Mouse (Mus musculus): ENCODE data around the gene Psmc6. TPM values are rescaled to one million over a fixed set of nuclear protein-coding genes. Genes with fewer than 3 reads are reported as not detected.

Psmc6 gene
- 129 and 148 TPM in 2 replicates for polyA plus RNA-seq (2015; fragmentation: Nextera tagmentation; extraction: Ambion mirVana)

DNA sequence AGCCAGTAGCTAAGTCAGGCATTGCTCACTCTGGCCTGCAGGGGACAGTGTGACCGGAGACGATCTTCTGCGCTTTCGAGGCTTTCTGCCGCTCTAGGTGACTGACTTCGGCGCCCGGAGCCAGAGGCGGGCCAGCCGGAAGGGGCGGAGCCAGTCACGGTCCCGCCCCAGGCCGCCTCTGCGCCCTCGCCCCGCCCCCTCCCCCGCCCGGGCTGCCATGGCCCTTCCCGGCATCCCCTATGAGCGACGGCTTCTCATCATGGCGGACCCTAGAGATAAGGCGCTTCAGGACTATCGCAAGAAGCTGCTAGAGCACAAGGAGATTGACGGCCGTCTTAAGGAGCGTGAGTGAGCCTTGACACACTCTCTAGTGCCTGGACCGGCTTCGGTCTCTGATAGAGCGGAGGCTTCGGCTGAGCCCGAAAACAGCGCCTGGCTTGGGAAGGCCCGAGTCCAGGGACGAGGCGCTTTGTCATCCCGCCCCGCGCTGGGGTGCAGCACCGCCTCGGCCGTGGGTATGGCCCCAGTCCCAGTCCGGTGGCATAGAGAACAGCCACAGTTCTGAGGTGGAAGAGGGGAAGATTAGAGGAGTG is at the start of gene Psmc6:
Gene Psmc6 (plus strand): TSS at position 200 of the 593 bp plus-strand sequence.
- under 1% methylated on average over 44 of the region's 44 CpGs for WGBS
- peak within 1 kb of the TSS; percentile 60 for H3K4me2 ChIP-seq (replicated peaks)
- ATAC-seq: peak; percentile 98
- H3K4me1 ChIP-seq (replicated peaks): 0 out of 2 replicates have a peak, but pooled peaks cover 3% of the 10 kb centered on the region
- H3K36me3 ChIP-seq: peaks cover 6% of the 10 kb centered on the region
- H3K27ac ChIP-seq: peak within 1 kb of the TSS; percentile 66
- peak within 1 kb of the TSS; percentile 87 for H3K9ac ChIP-seq
- no peaks in the 10 kb centered on the region for H3K9me3 ChIP-seq
- no peaks in the 10 kb centered on the region for H3K27me3 ChIP-seq (replicated peaks)
- peak within 1 kb of the TSS; percentile 75 for H3K4me3 ChIP-seq (replicated peaks)

GRCm38 (mm10) chr14:45282066-45282465 is 47.5 kb upstream of the Psmc6 start:
- ATAC-seq: no peak
- WGBS: 88% methylated on average over 3 of the region's 3 CpGs

GRCm38 (mm10) chr14:45291608-45292007 is 38.0 kb upstream of the Psmc6 start:
- Histone ChIP-seq H3K4me2 (replicated peaks) (no peak overlapping the region), H3K27me3 (replicated peaks) (no peaks in the 10 kb centered on the region), H3K27ac (no peak overlapping the region), H3K36me3 (peaks cover 2% of the 10 kb centered on the region; the same call in 1 of the 2 replicates), H3K9ac (no peak overlapping the region), H3K4me1 (replicated peaks) (no peaks in the 10 kb centered on the region), H3K9me3 (no peaks in the 10 kb centered on the region), H3K4me3 (replicated peaks) (no peak overlapping the region)
- 73% methylated on average over 4 of the region's 4 CpGs for WGBS
- no peak for ATAC-seq

More at GRCm38 (mm10) chr14:45282066-45282465, 47.5 kb upstream of the Psmc6 start:
- no peaks in the 10 kb centered on the region for H3K27me3 ChIP-seq (replicated peaks)
- H3K4me2 ChIP-seq (replicated peaks): no peak overlapping the region
- no peak overlapping the region for H3K9ac ChIP-seq
- no peak overlapping the region for H3K4me3 ChIP-seq (replicated peaks)
- H3K4me1 ChIP-seq (replicated peaks): no peaks in the 10 kb centered on the region
- H3K36me3 ChIP-seq: no peaks in the 10 kb centered on the region
- no peak overlapping the region for H3K27ac ChIP-seq
- no peaks in the 10 kb centered on the region for H3K9me3 ChIP-seq

- H3K27ac ChIP-seq: no peak overlapping the region
- H3K4me1 ChIP-seq (replicated peaks): no peaks in the 10 kb centered on the region
- peaks cover 5% of the 10 kb centered on the region; the same call in 1 of the 2 replicates for H3K36me3 ChIP-seq
- H3K27me3 ChIP-seq (replicated peaks): no peaks in the 10 kb centered on the region
- ATAC-seq: no peak
- H3K9ac ChIP-seq: no peak overlapping the region
- H3K9me3 ChIP-seq: no peaks in the 10 kb centered on the region
- no peak overlapping the region for H3K4me2 ChIP-seq (replicated peaks)
- no peak overlapping the region for H3K4me3 ChIP-seq (replicated peaks)
- WGBS: 74% methylated on average over 4 of the region's 4 CpGs
These were observed 25.6 kb upstream of the Psmc6 start for GRCm38 (mm10) chr14:45303939-45304338.

DNA sequence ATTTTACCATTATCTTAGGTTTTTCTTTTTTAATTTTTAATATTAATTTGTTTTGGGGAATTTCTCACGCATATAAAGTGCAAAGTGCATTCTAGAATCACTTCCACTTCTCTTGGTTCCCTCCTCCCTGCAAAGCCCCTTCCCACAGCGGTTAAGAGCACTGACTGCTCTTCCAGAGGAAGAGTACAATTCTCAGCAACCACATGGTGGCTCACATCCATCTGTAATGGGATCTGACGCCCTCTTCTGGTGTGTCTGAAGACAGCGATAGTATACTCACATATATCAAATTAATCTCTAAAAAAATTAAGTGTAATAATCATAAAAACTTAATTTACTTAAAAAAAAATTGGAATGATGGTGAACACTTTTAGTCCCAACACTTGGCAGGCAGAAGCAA is 25.2 kb upstream of the Psmc6 start:
- 81% methylated on average over 4 of the region's 4 CpGs for WGBS
- H3K4me3 ChIP-seq (replicated peaks): no peak overlapping the region
- H3K36me3 ChIP-seq: peaks cover 5% of the 10 kb centered on the region; the same call in 1 of the 2 replicates
- no peak overlapping the region for H3K27ac ChIP-seq
- H3K4me2 ChIP-seq (replicated peaks): no peak overlapping the region
- no peaks in the 10 kb centered on the region for H3K4me1 ChIP-seq (replicated peaks)
- H3K9me3 ChIP-seq: no peaks in the 10 kb centered on the region
- no peak overlapping the region for H3K9ac ChIP-seq
- ATAC-seq: no peak
- H3K27me3 ChIP-seq (replicated peaks): no peaks in the 10 kb centered on the region

DNA sequence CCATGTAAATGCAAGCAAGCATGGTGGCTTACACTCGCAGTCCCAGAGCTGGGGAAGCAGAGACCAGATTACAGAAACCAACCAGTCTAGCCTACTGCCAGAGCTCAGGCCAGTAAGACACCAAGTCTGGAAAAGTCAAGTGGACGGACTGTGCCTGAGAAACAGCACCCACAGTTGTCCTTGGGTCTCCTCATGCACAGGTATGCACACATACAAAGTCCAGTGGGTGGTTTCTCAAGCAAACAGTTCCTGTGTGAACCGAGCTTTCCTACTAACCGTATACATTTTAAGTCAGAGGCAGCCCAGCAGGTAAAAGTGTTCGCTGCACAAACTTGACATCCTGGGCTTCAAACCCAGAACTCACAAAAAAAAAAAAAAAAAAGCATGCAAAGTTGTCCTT is 23.7 kb upstream of the Psmc6 start:
- no peak overlapping the region for H3K4me3 ChIP-seq (replicated peaks)
- no peak; the same call in 1 of the 2 replicates for ATAC-seq
- H3K9me3 ChIP-seq: no peaks in the 10 kb centered on the region
- H3K27me3 ChIP-seq (replicated peaks): no peaks in the 10 kb centered on the region
- peaks cover 5% of the 10 kb centered on the region; the same call in 1 of the 2 replicates for H3K36me3 ChIP-seq
- H3K4me2 ChIP-seq (replicated peaks): no peak overlapping the region
- no peaks in the 10 kb centered on the region for H3K4me1 ChIP-seq (replicated peaks)
- no peak overlapping the region for H3K9ac ChIP-seq
- no peak overlapping the region for H3K27ac ChIP-seq
- 87% methylated on average over 5 of the region's 5 CpGs for WGBS

- no peaks in the 10 kb centered on the region for H3K4me1 ChIP-seq (replicated peaks)
- no peak for ATAC-seq
- H3K27me3 ChIP-seq (replicated peaks): no peaks in the 10 kb centered on the region
- no peaks in the 10 kb centered on the region for H3K9me3 ChIP-seq
- no peak overlapping the region for H3K4me3 ChIP-seq (replicated peaks)
- no peaks in the 10 kb centered on the region for H3K36me3 ChIP-seq
- no peak overlapping the region for H3K27ac ChIP-seq
- H3K4me2 ChIP-seq (replicated peaks): no peak overlapping the region
- 86% methylated on average over 8 of the region's 8 CpGs for WGBS
- no peak overlapping the region for H3K9ac ChIP-seq
These were observed 21.8 kb upstream of the Psmc6 start for GRCm38 (mm10) chr14:45307630-45308328.

- Histone ChIP-seq H3K9me3 (no peaks in the 10 kb centered on the region), H3K4me1 (replicated peaks) (no peaks in the 10 kb centered on the region), H3K27ac (no peak overlapping the region), H3K27me3 (replicated peaks) (no peaks in the 10 kb centered on the region), H3K36me3 (no peaks in the 10 kb centered on the region), H3K9ac (no peak overlapping the region), H3K4me3 (replicated peaks) (no peak overlapping the region), H3K4me2 (replicated peaks) (no peak overlapping the region)
- no peak for ATAC-seq
- WGBS: 90% methylated on average over 13 of the region's 13 CpGs
These were observed 19.9 kb upstream of the Psmc6 start for GRCm38 (mm10) chr14:45309646-45310045.

- WGBS: 91% methylated on average over 14 of the region's 14 CpGs
- Histone ChIP-seq H3K4me2 (replicated peaks) (no peak overlapping the region), H3K27me3 (replicated peaks) (no peaks in the 10 kb centered on the region), H3K4me3 (replicated peaks) (no peak overlapping the region), H3K9me3 (no peaks in the 10 kb centered on the region), H3K36me3 (no peaks in the 10 kb centered on the region), H3K27ac (no peak overlapping the region), H3K9ac (no peak overlapping the region), H3K4me1 (replicated peaks) (no peaks in the 10 kb centered on the region)
- ATAC-seq: no peak
These were observed 19.5 kb upstream of the Psmc6 start for GRCm38 (mm10) chr14:45310101-45310500.

GRCm38 (mm10) chr14:45316927-45317326 is 12.7 kb upstream of the Psmc6 start:
- Histone ChIP-seq H3K4me3 (replicated peaks) (peak overlapping the region; percentile 86), H3K27me3 (replicated peaks) (no peaks in the 10 kb centered on the region), H3K27ac (no peak overlapping the region), H3K9ac (no peak overlapping the region), H3K9me3 (no peaks in the 10 kb centered on the region), H3K4me2 (replicated peaks) (peak overlapping the region; percentile 67), H3K36me3 (no peaks in the 10 kb centered on the region), H3K4me1 (replicated peaks) (0 out of 2 replicates have a peak, but pooled peaks cover 6% of the 10 kb centered on the region)
- ATAC-seq: no peak
- WGBS: 65% methylated on average over 5 of the region's 5 CpGs

GRCm38 (mm10) chr14:45317921-45318411 is 11.6 kb upstream of the Psmc6 start:
- ATAC-seq: no peak; the same call in none of the 2 replicates

GRCm38 (mm10) chr14:45318426-45319236 is 11.0 kb upstream of the Psmc6 start, which contains the start of gene Ero1l:
Gene Ero1l, minus strand, starts transcription at chr14:45318771.
- no peaks in the 10 kb centered on the region for H3K36me3 ChIP-seq
- H3K9me3 ChIP-seq: no peaks in the 10 kb centered on the region
- peak within 1 kb of the TSS; percentile 86 for H3K4me3 ChIP-seq (replicated peaks)
- H3K4me2 ChIP-seq (replicated peaks): peak within 1 kb of the TSS; percentile 67
- H3K4me1 ChIP-seq (replicated peaks): 0 out of 2 replicates have a peak, but pooled peaks cover 6% of the 10 kb centered on the region
- no peaks in the 10 kb centered on the region for H3K27me3 ChIP-seq (replicated peaks)
- peak; percentile 96 for ATAC-seq
- H3K9ac ChIP-seq: peak within 1 kb of the TSS; percentile 90
- WGBS: 2% methylated on average over 69 of the region's 74 CpGs
- peak within 1 kb of the TSS; percentile 95 for H3K27ac ChIP-seq

More at GRCm38 (mm10) chr14:45317921-45318411, 11.6 kb upstream of the Psmc6 start:
- peak overlapping the region; percentile 86 for H3K4me3 ChIP-seq (replicated peaks)
- H3K27me3 ChIP-seq (replicated peaks): no peaks in the 10 kb centered on the region
- no peaks in the 10 kb centered on the region for H3K36me3 ChIP-seq
- H3K27ac ChIP-seq: peak overlapping the region; percentile 95
- peak overlapping the region; percentile 90 for H3K9ac ChIP-seq
- no peaks in the 10 kb centered on the region for H3K9me3 ChIP-seq
- under 1% methylated on average over 38 of the region's 38 CpGs for WGBS
- H3K4me1 ChIP-seq (replicated peaks): 0 out of 2 replicates have a peak, but pooled peaks cover 6% of the 10 kb centered on the region
- H3K4me2 ChIP-seq (replicated peaks): peak overlapping the region; percentile 67
